Mouse (Mus musculus) urinary bladder, postnatal 14 days (tissue): ENCODE measurements around the gene Med26.

Experiments
- DNase-seq: peaks from one replicate; pipeline ENCODE4 v3.0.0; 2021; ENCODE audit warnings: low spot score

The Med26 gene

GRCm38 (mm10) chr8:72547802-72548643 lies at the start of gene Med26:
TSS of gene Med26 (minus strand) at chr8:72548270.
- DNase-seq: peak; percentile 98

- DNase-seq: peak; percentile 40
Observed at GRCm38 (mm10) chr8:72590198-72590597, 42.1 kb upstream of the Med26 start.

- DNase-seq: no peak
Observed at GRCm38 (mm10) chr8:72589286-72589685, 41.2 kb upstream of the Med26 start.

- no peak for DNase-seq
Observed at GRCm38 (mm10) chr8:72588865-72589264, 40.8 kb upstream of the Med26 start.

GRCm38 (mm10) chr8:72587806-72588205 lies 39.7 kb upstream of the Med26 start:
- DNase-seq: no peak

- DNase-seq: no peak
Observed at GRCm38 (mm10) chr8:72584390-72584789, 36.3 kb upstream of the Med26 start.

- DNase-seq: peak; percentile 28
Observed at GRCm38 (mm10) chr8:72583056-72583771, 35.1 kb upstream of the Med26 start.

GRCm38 (mm10) chr8:72579374-72579773 lies 31.3 kb upstream of the Med26 start:
- no peak for DNase-seq

GRCm38 (mm10) chr8:72577941-72578340 lies 29.9 kb upstream of the Med26 start:
- DNase-seq: no peak

GRCm38 (mm10) chr8:72577266-72577665 lies 29.2 kb upstream of the Med26 start:
- no peak for DNase-seq

GRCm38 (mm10) chr8:72575915-72576314 lies 27.8 kb upstream of the Med26 start:
- DNase-seq: no peak

- no peak for DNase-seq
Observed at GRCm38 (mm10) chr8:72573450-72573849, 25.4 kb upstream of the Med26 start.

- no peak for DNase-seq
Observed at GRCm38 (mm10) chr8:72572507-72572906, 24.4 kb upstream of the Med26 start.

GRCm38 (mm10) chr8:72571611-72572473 lies 23.8 kb upstream of the Med26 start, which contains the start of gene Tmem38a:
TSS of gene Tmem38a (plus strand) at chr8:72572055.
- DNase-seq: peak; percentile 79

- peak; percentile 97 for DNase-seq
Observed at GRCm38 (mm10) chr8:72570633-72571610, 22.9 kb upstream of the Med26 start, which contains the start of gene Smim7. TSS of gene Smim7 (minus strand) at chr8:72571088.

- no peak for DNase-seq
Observed at GRCm38 (mm10) chr8:72565970-72566369, 17.9 kb upstream of the Med26 start.

- no peak for DNase-seq
Observed at GRCm38 (mm10) chr8:72561111-72561689, 13.1 kb upstream of the Med26 start.

GRCm38 (mm10) chr8:72555770-72556169 lies 7.7 kb upstream of the Med26 start:
- DNase-seq: no peak

- DNase-seq: peak; percentile 42
Observed at GRCm38 (mm10) chr8:72549314-72549892, 1.3 kb upstream of the Med26 start.
